Mouse (Mus musculus) left cerebral cortex, adult 8-10 months (tissue): ENCODE results near the gene Dlgap1. TPM values are rescaled to one million over a fixed set of nuclear protein-coding genes. Genes with fewer than 3 reads are reported as not detected.
A peak's percentile ranks its signal among the peaks of the same experiment; 100 is the strongest.

ENCODE experiments used
- DNase-seq, 2 experiments: peaks; one replicate each; pipeline ENCODE4 v3.0.0; 2022; ENCODE audit warnings: low spot score in 2 of 2
- total RNA-seq, 4 experiments: library from RNA; stranded (reverse); gene quantifications; 2 replicates each; pipeline ENCODE4 v1.2.4; 2022

Gene Dlgap1
- total RNA-seq, 4 experiments from 2014 or later, result 407 to 471 (median 429) TPM

DNA sequence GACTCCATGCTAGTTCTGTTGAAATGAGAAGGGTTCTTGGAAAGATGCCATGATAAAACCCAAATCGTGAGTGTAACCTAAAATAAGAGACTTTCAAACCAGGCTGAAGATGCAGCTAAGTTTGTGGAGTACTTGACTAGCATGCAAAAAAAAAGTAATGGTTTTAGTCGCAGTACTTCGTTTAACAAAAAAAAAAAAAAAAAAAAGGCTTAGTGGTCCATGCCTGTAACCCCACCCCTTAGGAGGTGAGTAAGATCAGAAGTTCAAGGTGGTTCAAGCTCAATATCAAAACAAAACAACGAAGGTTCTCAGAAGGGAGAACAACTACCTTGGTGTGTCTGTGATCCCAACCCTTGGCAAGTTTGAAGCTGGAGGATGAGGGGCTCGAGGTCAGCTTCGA is 782.8 kb downstream of the Dlgap1 start:
- no peak for DNase-seq

DNA sequence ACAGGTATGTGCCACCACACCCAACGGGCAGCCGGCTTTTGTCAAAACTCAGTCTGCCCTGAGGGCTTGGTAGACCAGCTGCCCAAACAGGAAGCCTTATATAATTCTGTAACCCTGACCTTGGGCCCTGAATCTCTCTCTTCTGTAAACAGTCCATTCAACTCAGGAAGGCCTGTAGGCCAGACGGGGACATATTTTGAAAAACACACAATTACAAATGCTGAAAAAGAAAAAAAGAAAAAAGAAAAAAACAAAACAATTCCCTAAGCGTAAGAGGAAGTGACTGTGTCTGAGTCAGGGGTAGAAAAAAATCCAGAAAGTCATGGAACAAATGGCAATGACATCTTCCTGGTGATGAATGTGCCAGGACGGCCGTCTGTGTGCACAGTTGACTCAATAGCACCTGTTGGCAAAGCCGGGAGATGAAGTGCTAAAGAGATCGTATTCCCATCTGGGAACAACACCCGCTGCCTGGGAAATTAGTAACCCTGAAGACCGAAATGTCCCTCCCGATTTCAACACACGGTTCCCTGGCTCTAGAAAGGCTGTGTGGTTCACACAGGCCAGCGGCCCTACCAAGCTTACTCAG is 784.7 kb downstream of the Dlgap1 start:
- peak in 1 of 2 experiments; percentile 48 for DNase-seq

DNA sequence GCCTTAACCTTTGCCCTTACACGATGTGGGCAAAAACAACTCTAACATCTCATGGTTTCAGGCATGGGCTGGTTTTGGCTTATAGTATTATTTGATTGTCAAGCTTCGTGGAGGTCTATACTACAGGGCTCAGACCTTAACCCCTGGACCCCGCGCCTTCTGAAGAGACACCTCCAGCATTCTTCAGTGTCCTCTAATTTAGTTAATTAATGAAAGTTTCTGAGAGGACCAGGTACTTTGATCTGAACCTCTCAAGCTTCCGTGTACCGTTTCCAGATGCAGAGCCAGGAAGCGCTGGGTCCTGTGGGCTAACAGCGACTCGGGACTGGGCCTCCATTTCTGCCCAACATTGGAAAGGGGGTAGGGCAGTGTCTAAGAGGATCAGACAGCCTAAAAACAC is 785.2 kb downstream of the Dlgap1 start:
- DNase-seq, result no peak

DNA sequence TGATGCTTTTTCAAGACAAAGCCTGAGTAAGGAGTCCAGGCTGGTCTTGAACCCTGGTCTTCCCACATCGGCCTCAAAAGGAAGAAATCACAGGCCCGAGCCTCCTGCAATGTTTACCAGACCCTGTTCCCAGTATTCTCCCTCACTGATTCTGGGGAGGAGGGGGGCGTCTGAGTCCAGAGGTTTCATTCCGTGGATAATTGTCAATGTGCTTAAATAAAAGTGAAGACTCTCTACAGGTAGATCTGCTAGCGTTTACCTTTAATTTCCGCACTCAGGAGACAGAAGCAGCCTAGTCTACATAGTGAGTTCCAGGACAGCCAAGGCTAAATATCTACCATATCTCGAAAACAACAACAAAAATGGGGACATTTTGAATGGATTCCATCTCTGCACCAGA is 785.8 kb downstream of the Dlgap1 start:
- no peak for DNase-seq

DNA sequence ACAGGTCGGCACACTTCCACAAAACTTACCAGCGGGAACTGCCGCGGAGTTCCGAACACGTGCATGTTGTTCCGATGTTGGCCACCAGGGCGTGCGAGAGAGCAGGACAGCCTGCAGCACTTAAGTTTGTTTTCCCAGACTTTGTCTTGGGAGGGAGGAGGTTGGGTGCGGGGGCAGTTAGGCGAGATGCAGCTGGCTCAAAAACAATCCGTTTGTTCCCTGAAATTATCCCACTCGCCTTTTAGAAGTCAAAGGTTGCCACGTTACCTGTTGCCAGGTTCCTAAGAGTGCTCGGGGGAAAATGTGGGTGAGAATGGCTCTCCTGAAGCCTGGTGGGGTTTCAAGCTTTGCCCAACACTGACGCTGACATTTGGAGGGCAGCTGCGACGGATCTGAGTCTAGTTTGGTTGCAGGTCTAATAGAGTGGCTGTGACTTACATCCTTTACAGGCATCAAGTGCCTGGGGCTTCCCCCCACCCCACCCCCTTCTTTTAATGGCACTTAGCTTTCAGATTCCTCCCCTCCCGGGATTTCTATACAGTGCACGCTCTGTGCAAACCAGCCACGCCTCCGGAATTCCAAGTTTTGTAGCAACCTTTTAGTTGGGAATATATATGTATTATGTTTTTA is 786.3 kb downstream of the Dlgap1 start:
- peak; percentile 65 to 92 for DNase-seq

DNA sequence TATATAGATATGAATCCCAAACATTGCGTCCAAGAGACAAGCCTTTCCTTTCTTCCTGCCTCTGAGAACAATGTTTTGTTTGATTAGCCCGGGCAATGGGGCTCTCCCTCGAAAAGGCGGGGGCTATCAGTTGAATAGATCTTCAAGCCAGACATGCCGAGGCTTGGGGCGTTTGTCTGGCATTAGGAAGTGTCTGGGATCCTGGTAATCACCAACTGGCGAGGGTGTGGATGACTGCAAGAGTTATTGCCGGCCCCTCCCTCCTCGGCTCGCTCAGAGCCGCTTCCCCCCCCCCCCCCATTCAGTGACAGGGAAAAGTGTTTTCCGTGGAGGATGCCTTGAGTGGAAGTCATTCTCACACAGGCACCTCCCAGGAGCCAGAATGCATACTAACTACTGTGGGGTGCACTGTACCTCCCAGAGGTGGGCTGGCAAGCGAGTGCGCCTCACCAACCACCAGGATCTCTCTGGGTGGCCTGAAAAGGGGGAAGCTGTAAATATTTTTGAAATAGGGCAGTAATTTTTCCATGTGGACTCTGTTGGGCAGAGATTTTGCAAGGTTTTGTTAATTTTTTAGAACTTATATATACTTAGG is 786.9 kb downstream of the Dlgap1 start:
- no peak for DNase-seq

DNA sequence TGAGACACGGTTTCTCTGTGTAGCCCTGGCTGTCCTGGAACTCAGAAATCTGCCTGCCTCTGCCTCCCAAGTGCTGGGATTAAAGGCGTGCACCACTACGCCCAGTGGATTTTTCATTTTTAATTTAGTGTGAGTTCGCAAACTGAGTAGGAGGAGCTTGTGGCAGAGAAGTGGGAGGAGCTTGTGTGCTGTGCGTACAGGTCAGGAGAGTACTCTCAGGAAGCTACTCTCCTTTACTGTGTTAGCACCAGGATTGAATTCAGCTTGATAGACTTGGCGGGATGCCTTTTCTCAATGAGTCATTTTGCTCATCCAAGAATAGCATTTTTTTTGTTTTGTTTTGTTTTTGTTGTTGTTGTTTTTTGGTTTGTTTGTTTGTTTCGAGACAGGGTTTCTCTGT is 793.1 kb downstream of the Dlgap1 start:
- DNase-seq, result no peak

DNA sequence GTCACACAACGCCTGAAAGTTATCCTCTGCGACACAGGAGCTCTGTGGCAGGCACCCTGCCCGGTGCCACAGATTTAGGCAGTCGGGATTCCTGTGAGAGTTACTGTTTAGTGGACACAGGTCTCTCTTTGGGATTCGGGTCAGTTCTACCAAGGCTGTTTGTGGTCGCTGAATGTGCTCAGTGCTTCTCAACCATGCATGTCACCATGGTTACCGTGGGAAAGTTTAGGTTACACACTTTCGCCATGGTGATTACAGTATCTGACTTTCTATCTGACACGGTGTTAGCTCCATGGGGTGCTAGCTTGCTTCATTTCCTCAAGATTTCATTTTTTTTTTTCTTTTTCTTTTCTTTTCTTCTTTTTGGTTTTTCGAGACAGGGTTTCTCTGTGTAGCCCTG is 793.8 kb downstream of the Dlgap1 start:
- no peak for DNase-seq

DNA sequence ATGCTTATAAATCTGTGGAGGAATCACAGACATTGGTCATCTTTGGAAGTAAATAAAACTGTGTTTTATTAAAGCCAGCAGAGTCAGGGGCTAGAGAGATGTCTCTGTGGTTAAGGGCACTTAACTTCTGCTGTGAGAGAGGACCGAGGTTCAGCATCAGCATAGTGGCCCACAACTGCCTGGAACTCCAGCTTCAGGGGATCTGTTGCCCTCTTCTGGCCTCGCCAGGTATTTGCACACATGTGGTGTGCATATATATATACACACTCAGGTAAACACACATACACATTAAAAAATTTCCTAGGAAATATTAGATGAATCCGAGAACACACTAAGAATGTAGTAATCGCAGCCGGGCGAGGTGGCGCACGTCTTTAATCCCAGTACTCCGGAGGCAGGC is 796.5 kb downstream of the Dlgap1 start:
- DNase-seq, result no peak

DNA sequence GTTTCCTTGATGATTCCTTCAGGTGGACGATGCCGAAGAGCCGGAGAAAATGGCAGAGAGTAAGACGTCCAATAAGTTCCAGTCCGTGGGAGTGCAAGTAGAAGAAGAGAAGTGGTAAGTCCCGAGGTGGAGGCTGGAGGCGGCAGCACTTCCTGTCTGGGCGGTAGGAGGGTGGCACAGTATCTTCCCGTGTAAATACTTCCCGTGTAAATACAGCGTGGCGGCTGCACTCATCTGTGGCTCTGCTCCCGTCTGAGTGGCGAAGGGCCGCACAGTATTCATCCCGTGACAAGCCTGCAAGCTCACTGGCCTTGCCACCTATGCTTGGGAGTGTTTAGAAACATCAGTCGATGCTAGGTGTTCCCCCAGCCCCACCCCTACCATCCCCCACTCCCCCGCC is 797.1 kb downstream of the Dlgap1 start:
- no peak for DNase-seq

DNA sequence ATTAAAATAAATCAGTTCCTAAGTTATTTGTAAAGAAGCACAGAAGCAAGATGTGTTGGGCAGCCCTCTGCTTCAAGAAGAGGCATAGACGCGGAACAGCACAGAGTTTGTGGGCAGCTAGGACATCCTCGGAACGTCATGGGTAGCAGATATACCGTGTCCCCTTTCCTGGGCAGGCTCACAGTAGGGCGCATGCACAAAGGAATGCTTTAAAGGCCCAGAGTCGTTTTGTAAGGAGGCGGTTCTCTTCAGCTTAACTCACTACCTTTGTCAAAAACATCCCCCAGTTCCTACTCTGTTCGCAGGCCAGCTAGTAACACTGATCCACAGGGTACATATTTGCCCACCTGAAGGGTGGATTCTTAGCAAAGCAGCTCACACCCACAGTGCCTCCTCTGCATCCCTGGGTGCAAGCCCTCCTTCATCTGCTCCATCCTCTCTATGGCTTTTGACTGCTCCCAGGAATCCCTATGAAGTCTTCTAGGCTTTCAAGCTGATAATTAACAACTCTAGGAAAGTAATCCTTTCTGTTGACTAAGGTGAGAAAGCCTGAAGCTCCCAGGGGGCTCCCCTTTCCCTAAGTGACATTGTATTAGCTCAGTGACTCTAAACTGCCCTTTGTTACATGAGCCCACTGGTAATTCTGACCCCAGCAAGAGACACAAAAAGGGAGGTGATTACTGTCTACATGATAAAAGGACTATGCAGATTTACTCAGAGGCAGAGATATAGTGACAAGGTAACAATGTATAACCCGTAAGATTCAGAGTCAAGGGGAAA is 803.4 kb downstream of the Dlgap1 start:
- no peak for DNase-seq

DNA sequence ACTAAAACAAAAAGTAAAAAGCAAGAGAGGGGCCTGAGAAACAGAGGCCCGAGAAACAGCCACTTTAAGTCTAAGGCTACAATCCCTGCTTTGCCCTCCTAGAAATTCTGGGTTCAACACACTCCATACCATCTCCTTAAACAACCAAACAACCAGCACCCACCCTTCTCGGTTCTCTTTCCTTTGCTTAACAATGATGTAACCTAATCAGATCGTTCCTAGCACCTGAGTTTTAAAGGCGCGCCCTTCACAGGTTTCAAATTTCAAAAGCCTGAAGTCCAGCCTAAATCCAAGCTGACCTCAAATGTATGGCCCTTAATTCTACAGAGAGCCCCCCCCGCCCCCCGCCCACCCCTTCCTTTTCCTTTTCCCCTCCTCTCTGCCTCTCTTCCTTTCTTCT is 810.9 kb downstream of the Dlgap1 start:
- DNase-seq, result no peak

DNA sequence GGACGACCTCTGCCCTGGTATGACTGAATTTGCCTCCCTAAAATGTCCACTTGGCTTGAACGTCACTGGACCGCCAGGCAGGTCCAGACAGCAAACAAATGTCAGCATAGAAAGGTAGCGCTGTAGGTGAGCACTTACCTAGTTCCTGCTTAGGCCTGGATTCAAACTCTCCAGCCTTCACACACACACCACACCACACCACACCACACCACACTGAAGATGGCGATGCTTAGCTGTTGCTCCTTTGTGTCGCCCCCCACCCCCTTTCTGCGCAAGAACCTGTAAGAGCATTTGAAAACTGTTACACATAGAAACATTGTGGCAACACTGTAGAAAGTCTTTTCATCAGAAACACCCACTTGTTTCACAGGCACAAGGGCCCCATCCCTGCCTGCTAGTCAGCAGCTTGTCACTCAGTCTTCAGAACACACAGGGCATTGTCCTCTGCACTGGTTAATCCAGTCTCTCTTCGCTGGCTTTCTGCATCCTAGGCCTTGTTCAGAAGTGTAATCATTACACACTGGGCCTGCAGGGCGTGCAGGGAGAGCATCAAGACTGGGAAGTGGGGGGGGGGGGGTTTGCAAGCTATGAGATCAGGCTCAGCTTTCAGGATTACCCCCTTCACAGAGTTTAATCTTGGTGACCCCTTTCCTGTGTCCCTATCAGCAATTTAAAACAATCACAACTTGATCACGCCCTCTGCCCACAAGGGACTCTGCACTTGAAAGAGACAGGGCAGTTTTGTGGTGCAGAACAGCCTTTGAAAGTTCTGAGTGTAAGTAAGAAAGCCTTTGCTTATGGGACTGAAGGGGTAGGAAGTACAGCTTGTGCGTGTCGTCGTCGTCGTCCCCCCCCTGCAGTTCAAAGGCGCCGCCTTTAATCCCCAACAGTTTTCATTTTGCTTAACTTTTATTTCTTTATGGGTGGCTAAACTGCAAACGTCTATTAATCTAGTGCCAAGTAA is 812.1 kb downstream of the Dlgap1 start:
- DNase-seq, result no peak

DNA sequence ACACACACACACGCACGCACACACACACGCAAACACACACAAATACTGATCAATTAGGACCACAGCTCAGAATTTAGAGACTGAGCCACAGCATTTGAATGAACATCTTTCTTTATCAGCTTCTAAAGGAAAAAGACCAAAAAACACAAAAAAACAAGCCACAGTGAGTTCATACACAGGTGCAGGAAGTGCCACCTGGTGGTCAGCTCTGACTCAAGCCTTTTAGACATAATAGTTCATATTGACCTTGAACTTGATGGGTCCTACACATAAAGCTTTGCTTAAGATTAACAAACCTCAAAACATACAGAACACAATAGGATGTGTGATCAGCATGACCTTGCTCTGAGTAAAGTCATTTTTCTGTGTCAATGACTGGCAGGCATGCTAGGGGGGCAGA is 814.4 kb downstream of the Dlgap1 start:
- no peak for DNase-seq

DNA sequence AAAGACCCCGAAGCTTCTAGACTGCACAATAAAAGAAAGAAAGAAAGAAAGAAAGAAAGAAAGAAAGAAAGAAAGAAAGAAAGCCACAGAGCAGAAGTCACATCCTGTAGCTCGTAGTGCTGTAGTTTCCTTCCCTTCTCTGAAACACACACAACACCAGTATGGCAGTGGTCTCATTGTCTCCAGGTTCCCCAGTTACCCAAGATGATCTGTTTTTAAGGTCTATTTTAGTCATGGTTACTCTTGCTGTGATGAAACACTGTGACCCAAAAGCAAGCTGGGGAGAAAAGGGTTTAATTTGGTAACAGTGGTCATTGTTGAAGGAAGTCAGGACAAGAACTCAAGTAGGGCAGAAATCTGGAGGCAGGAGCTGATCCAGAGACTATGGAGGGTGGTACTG is 818.5 kb downstream of the Dlgap1 start:
- DNase-seq, result no peak

DNA sequence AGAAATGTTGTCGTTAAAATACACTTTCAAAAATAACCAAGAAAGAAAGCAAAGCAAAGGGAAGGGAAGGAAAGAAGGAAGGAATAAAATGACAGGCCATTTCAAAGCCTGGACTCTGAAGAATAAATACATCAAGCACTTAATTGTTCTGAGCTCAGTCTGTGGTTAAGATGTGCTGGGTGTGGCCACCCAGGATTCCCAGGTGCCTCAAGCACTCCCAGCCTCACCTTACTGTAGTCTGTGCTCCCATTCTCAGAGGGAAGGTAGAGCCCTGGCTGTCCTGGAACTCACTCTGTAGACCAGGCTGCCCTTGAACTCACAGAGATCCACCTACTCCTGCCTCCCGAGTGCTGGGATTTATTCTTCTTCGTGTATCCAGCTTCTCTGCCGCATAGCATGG is 821.9 kb downstream of the Dlgap1 start:
- no peak for DNase-seq

DNA sequence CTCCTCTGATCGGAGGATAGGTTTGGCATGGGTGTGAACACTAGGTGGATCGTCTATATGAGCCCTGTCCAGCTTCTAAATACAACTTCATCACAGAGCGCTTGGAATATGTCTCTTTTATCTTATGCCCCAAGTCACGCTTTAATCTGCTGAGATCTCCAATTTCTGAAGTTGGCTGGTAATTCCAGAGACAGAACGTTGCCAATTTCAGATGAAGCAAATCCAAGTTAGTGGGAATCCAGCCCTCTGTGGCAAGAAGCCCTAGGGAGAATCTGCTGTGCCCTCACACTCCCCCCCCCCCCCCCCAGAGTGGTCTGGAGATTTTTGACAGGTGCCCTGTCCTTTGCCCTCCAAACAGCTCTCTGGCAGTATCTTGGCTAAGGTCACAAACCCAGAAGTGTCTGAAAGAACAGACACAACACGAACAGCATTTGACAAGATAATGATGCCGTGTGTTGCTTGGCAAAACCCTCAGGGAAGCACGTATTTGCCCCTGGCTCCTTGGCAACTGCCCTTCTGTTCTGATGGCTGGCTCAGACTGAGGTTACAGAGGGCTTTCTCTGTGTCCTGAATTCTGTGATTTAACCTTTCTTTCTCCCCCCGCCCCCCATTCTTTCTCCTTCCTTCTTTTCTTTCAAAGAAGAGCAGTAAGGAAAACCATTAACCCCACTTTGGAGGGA is 822.9 kb downstream of the Dlgap1 start:
- no peak for DNase-seq

DNA sequence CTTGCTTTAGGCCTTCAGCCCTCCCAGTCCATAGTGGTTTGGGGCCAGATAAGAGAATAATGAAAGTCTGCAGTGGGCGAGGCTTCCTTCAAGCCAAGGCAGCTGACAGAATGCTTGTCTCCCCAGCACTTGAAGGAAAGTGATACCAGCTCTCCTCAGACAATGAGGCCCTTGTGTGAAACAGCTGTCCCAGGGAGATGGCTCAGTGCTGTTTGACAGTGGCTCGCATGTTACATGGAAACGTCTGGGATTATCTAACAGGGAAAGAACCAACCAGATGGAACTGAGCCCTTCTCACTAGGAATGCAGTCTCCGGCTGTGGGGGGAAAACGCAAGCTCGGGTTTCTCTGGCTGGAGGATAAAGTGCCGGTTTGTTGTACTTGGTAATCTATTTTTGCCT is 825.4 kb downstream of the Dlgap1 start:
- DNase-seq, result peak in 1 of 2 experiments; percentile 31

DNA sequence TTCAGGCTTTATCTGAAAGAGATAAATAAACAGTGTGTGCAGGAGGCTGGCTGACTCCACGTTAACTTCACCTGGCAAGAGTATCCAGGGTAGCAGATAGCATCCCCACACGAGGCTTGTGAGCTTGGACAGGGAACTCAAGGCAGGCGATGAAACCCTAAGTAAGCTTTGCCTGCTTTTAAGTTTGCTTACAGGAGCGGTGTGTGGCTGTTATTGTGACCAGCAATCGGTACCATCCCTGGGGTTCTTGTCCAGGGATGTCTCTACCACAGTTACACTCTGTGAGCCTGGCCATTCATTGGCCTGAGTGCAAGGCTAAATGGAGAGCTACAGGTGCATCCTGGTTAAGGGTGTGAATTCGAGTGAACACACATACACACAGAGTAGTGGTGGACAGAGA is 825.8 kb downstream of the Dlgap1 start:
- DNase-seq, result no peak

DNA sequence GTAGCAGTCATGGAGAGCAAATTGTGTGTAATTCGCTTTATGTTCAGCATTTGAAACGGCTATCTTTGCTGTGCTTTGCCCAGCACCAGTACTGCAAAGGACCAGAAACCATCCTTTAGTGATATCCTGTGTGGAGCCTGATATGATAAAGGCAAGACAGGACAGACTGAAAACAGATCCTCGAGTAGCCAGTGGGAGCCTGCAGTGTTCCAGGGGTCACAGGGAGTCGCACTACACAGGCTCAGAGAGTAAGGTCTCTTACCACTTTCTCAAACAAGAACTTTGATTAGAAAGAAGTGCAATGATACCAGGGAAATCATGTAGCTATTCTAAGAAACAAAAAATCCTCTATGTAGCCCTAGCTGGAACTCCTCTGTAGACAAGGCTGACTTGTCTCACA is 826.3 kb downstream of the Dlgap1 start:
- no peak for DNase-seq
